Mouse (Mus musculus) bone marrow macrophage, adult 2 months (primary cell): ENCODE data around the gene Pmepa1.

Experiments
- CTCF ChIP-seq: IDR thresholded peaks from 2 replicates; pipeline ENCODE4 v1.5.1; 2012; ENCODE audit warnings: low read depth, mild to moderate bottlenecking, low read length, moderate library complexity
- POLR2A ChIP-seq: IDR thresholded peaks from 2 replicates; pipeline ENCODE4 v1.6.1; 2012; ENCODE audit warnings: mild to moderate bottlenecking, low read depth, low read length, borderline replicate concordance

DNA sequence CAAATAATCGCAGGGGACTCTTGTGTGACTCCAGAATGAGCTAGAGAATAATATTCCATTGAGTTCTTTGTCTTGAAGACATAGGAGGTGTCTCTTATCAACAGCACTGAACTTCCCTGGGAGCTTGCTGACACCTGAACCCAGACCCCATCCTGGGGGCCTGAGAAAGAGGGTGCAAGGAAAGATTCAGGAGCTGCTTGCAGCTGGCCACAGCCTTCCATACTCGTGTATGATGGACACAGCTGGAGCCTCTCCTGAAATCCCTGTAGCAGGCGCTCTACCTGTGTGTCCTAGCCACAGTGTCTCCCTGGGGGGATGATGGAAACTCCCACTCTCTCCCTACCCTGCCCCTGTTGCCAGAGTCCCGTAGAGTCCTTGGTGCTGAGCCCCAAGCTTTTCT lies 64.1 kb downstream of the Pmepa1 start:
- TF ChIP-seq CTCF, result no peak
- TF ChIP-seq POLR2A, result no peak
